Mouse (Mus musculus): ENCODE measurements at regions not wholly inside any gene's neighbourhood (a gene's known extent, or its start where the extent isn't known, plus 50 kb on each side); places are given as distances from the start of the nearest gene placed in this dataset.

GRCm38 (mm10) chr7:59711741-59712140 is 293.1 kb downstream of the Snurf start:
- peak; percentile 1 for DNase-seq

Measured in adrenal gland, postnatal 25 days (tissue).